Mouse (Mus musculus): ENCODE measurements at regions not wholly inside any gene's neighbourhood (a gene's known extent, or its start where the extent isn't known, plus 50 kb on each side); places are given as distances from the start of the nearest gene placed in this dataset.

DNA sequence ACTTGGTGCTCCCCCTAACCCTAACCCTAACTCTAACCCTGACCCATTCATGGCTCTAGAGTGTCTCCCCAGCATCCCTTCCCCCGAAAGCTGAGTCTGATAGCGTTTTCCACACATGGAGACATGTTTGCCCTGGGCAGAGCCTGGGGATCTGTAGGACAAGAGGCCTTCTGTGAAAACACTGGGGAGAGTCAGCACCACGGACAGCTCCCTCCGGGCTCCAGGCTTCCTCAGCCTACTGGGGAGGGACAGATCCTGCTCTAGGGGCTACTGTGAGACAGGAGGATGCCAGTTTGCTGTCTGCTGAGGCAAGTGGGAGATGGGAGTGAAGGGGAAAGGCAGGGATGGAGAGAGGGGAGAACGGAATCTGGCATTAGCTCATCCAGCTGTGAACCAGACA is 111.5 kb upstream of the Igsf21 start:
- no peaks in the 10 kb centered on the region for H3K9me3 ChIP-seq
- no peak overlapping the region for H3K27ac ChIP-seq
- H3K4me2 ChIP-seq (replicated peaks), result no peak overlapping the region
- H3K4me1 ChIP-seq (replicated peaks), result peaks cover 17% of the 10 kb centered on the region
- no peaks in the 10 kb centered on the region for H3K36me3 ChIP-seq
- peaks cover 6% of the 10 kb centered on the region; the same call in 1 of the 2 replicates for H3K27me3 ChIP-seq
- ATAC-seq, result no peak
- H3K4me3 ChIP-seq (replicated peaks), result no peak overlapping the region
- WGBS, result 15% methylated on average over 5 of the region's 5 CpGs
- no peak overlapping the region for H3K9ac ChIP-seq (replicated peaks)

GRCm38 (mm10) chr4:140355144-140355550 is 108.6 kb upstream of the Igsf21 start:
- peak overlapping the region; percentile 64 for H3K27ac ChIP-seq
- H3K4me1 ChIP-seq (replicated peaks), result peaks cover 17% of the 10 kb centered on the region
- H3K27me3 ChIP-seq, result peaks cover 6% of the 10 kb centered on the region; the same call in 1 of the 2 replicates
- no peak; the same call in 1 of the 2 replicates for ATAC-seq
- H3K4me2 ChIP-seq (replicated peaks), result no peak overlapping the region
- no peaks in the 10 kb centered on the region for H3K36me3 ChIP-seq
- 59% methylated on average over 12 of the region's 12 CpGs for WGBS
- H3K4me3 ChIP-seq (replicated peaks), result no peak overlapping the region
- H3K9me3 ChIP-seq, result no peaks in the 10 kb centered on the region
- H3K9ac ChIP-seq (replicated peaks), result no peak overlapping the region

DNA sequence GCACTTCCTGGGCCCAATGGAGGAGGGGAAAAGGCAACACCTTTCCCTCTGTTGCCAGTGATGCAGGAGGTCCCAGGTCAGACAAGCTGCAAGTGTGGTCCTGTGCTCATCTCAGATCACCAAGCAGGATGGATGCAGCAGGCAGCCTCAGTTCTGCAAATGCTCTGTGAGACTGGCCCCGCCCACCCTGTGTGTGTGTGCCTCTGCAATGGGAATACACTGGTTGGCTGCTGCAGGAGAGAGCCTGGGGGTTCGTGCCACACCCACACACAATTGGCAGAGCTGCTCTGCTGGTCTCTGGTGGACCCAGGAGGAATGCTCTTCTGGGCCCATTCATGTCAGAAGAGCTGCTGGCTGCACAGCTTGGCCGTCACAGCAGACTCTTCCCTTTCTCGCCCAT is 102.2 kb upstream of the Igsf21 start:
- no peak overlapping the region for H3K27ac ChIP-seq
- no peak for ATAC-seq
- H3K9ac ChIP-seq (replicated peaks), result no peak overlapping the region
- 46% methylated on average over 4 of the region's 4 CpGs for WGBS
- no peaks in the 10 kb centered on the region for H3K9me3 ChIP-seq
- H3K27me3 ChIP-seq, result no peaks in the 10 kb centered on the region
- no peak overlapping the region for H3K4me3 ChIP-seq (replicated peaks)
- no peaks in the 10 kb centered on the region for H3K36me3 ChIP-seq
- H3K4me1 ChIP-seq (replicated peaks), result peaks cover 15% of the 10 kb centered on the region
- no peak overlapping the region for H3K4me2 ChIP-seq (replicated peaks)

- ATAC-seq, result no peak
- Histone ChIP-seq H3K36me3 (no peaks in the 10 kb centered on the region), H3K4me3 (replicated peaks) (no peak overlapping the region), H3K9me3 (no peaks in the 10 kb centered on the region), H3K4me2 (replicated peaks) (no peak overlapping the region), H3K4me1 (replicated peaks) (no peaks in the 10 kb centered on the region), H3K27ac (no peak overlapping the region), H3K27me3 (no peaks in the 10 kb centered on the region), H3K9ac (replicated peaks) (no peak overlapping the region)
- 80% methylated on average over 4 of the region's 4 CpGs for WGBS
Observed at GRCm38 (mm10) chr4:140330138-140330537, 83.6 kb upstream of the Igsf21 start.

- no peaks in the 10 kb centered on the region for H3K27me3 ChIP-seq
- H3K4me1 ChIP-seq (replicated peaks), result no peaks in the 10 kb centered on the region
- no peak overlapping the region for H3K4me2 ChIP-seq (replicated peaks)
- peaks cover 9% of the 10 kb centered on the region for H3K9me3 ChIP-seq
- ATAC-seq, result no peak
- no peak overlapping the region for H3K4me3 ChIP-seq (replicated peaks)
- no peak overlapping the region for H3K27ac ChIP-seq
- no peak overlapping the region for H3K9ac ChIP-seq (replicated peaks)
- WGBS, result 34% methylated on average over 10 of the region's 10 CpGs
- H3K36me3 ChIP-seq, result no peaks in the 10 kb centered on the region
Observed at GRCm38 (mm10) chr4:140326706-140327440, 80.3 kb upstream of the Igsf21 start.

- Histone ChIP-seq H3K36me3 (no peaks in the 10 kb centered on the region), H3K9me3 (peaks cover 9% of the 10 kb centered on the region), H3K4me3 (replicated peaks) (no peak overlapping the region), H3K27me3 (no peaks in the 10 kb centered on the region), H3K27ac (no peak overlapping the region), H3K9ac (replicated peaks) (no peak overlapping the region), H3K4me1 (replicated peaks) (peaks cover 6% of the 10 kb centered on the region; the same call in 1 of the 2 replicates), H3K4me2 (replicated peaks) (no peak overlapping the region)
- no peak for ATAC-seq
- WGBS, result 92% methylated on average over 7 of the region's 7 CpGs
Observed at GRCm38 (mm10) chr4:140325677-140326052, 79.1 kb upstream of the Igsf21 start.

- H3K4me3 ChIP-seq (replicated peaks), result no peak overlapping the region
- no peaks in the 10 kb centered on the region for H3K36me3 ChIP-seq
- WGBS, result 92% methylated on average over 8 of the region's 8 CpGs
- H3K4me2 ChIP-seq (replicated peaks), result no peak overlapping the region
- H3K27ac ChIP-seq, result no peak overlapping the region
- no peaks in the 10 kb centered on the region for H3K27me3 ChIP-seq
- ATAC-seq, result no peak
- H3K4me1 ChIP-seq (replicated peaks), result peaks cover 10% of the 10 kb centered on the region; the same call in 1 of the 2 replicates
- H3K9ac ChIP-seq (replicated peaks), result no peak overlapping the region
- peaks cover 9% of the 10 kb centered on the region for H3K9me3 ChIP-seq
Observed at GRCm38 (mm10) chr4:140324971-140325676, 78.5 kb upstream of the Igsf21 start.

- H3K4me3 ChIP-seq (replicated peaks), result no peak overlapping the region
- peaks cover 17% of the 10 kb centered on the region for H3K4me1 ChIP-seq (replicated peaks)
- H3K9me3 ChIP-seq, result peaks cover 9% of the 10 kb centered on the region
- 78% methylated on average over 15 of the region's 15 CpGs for WGBS
- H3K27ac ChIP-seq, result no peak overlapping the region
- no peak overlapping the region for H3K9ac ChIP-seq (replicated peaks)
- ATAC-seq, result no peak
- no peak overlapping the region for H3K4me2 ChIP-seq (replicated peaks)
- no peaks in the 10 kb centered on the region for H3K27me3 ChIP-seq
- H3K36me3 ChIP-seq, result no peaks in the 10 kb centered on the region
Observed at GRCm38 (mm10) chr4:140320120-140320921, 73.7 kb upstream of the Igsf21 start.

- H3K4me1 ChIP-seq (replicated peaks), result peaks cover 29% of the 10 kb centered on the region
- WGBS, result 22% methylated on average over 16 of the region's 16 CpGs
- no peaks in the 10 kb centered on the region for H3K9me3 ChIP-seq
- peak; percentile 64; the same call in 1 of the 2 replicates for ATAC-seq
- H3K9ac ChIP-seq (replicated peaks), result no peak overlapping the region
- no peaks in the 10 kb centered on the region for H3K36me3 ChIP-seq
- 0 out of 2 replicates have a peak overlapping the region, but pooled peaks have one; percentile 5 for H3K27ac ChIP-seq
- H3K4me3 ChIP-seq (replicated peaks), result no peak overlapping the region
- H3K27me3 ChIP-seq, result 0 out of 2 replicates have a peak, but pooled peaks cover 5% of the 10 kb centered on the region
- H3K4me2 ChIP-seq (replicated peaks), result no peak overlapping the region
Observed at GRCm38 (mm10) chr4:140312635-140313034, 66.1 kb upstream of the Igsf21 start.

- Histone ChIP-seq H3K27ac (no peak overlapping the region), H3K27me3 (no peaks in the 10 kb centered on the region), H3K36me3 (no peaks in the 10 kb centered on the region), H3K9ac (replicated peaks) (no peak overlapping the region), H3K4me2 (replicated peaks) (no peak overlapping the region), H3K4me1 (replicated peaks) (peaks cover 18% of the 10 kb centered on the region), H3K4me3 (replicated peaks) (no peak overlapping the region), H3K9me3 (no peaks in the 10 kb centered on the region)
- 78% methylated on average over 8 of the region's 8 CpGs for WGBS
- no peak for ATAC-seq
Observed at GRCm38 (mm10) chr4:140307481-140307880, 60.9 kb upstream of the Igsf21 start.

DNA sequence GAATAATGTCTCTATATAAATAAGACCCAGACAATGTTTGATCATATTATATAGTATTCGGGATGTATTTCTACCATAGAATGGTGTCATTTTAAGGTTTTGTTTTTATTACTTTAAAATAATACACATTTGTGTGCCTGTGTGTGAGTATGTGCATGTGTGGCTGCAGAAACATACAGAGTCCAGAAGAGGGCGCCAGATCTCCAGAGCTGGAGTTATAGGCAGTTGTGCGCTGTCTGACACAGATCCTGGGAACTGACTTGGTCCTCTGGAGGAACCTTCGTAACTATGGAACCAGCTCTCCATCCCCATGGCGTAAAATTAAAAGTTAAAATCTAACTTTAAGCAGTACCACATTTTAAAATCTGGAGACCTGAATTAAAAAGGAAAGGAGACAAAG is 58.4 kb upstream of the Igsf21 start:
- Histone ChIP-seq H3K27me3 (no peaks in the 10 kb centered on the region), H3K4me1 (replicated peaks) (peaks cover 13% of the 10 kb centered on the region), H3K4me2 (replicated peaks) (no peak overlapping the region), H3K9ac (replicated peaks) (no peak overlapping the region), H3K9me3 (no peaks in the 10 kb centered on the region), H3K27ac (no peak overlapping the region), H3K4me3 (replicated peaks) (no peak overlapping the region), H3K36me3 (no peaks in the 10 kb centered on the region)
- WGBS, result 84% methylated on average over 5 of the region's 5 CpGs
- ATAC-seq, result no peak

DNA sequence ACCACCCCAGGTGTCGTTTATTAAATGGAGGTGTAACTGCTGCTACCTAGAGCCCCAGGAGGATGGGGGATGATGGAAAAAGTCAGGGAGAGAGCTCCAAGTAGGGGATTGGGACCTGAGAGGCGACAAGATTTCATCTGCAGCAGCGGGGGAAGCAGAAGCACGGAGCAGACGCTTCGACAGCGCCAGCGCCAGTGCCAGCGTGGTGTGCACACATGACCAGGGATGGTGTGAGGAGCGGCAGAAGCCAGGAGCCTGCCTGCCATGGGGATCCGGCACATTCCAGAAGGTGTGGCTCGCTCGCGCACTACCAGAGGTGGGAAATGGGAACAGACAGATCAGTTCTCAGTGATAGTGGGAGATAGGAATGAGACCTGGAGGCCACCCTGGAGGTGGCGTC is 55.1 kb upstream of the Igsf21 start:
- 85% methylated on average over 15 of the region's 15 CpGs for WGBS
- H3K4me2 ChIP-seq (replicated peaks), result no peak overlapping the region
- no peaks in the 10 kb centered on the region for H3K27me3 ChIP-seq
- no peaks in the 10 kb centered on the region for H3K9me3 ChIP-seq
- H3K4me1 ChIP-seq (replicated peaks), result peaks cover 6% of the 10 kb centered on the region; the same call in 1 of the 2 replicates
- no peak overlapping the region for H3K4me3 ChIP-seq (replicated peaks)
- no peaks in the 10 kb centered on the region for H3K36me3 ChIP-seq
- no peak overlapping the region for H3K27ac ChIP-seq
- no peak overlapping the region for H3K9ac ChIP-seq (replicated peaks)
- no peak for ATAC-seq
